Mouse (Mus musculus) liver, embryonic 12.5 days (tissue): ENCODE measurements at regions not wholly inside any gene's neighbourhood (a gene's known extent, or its start where the extent isn't known, plus 50 kb on each side); places are given as distances from the start of the nearest gene placed in this dataset.

Experiments
- ATAC-seq: fragments of 200-750 bp; cut with Nextera tagmentation; 2 replicates; pipeline ENCODE4 v1.8.0; 2017; ENCODE audit warnings: moderate number of reproducible peaks, mild to moderate bottlenecking, moderate library complexity
- H3K27ac ChIP-seq: fragments of 300-500 bp; sonication (generic); 2 replicates; pipeline ENCODE4 v1.5.1; 2016; ENCODE audit warnings: mild to moderate bottlenecking
- H3K27me3 ChIP-seq: fragments of 300-500 bp; sonication (generic); replicated peaks from 2 replicates; pipeline ENCODE4 v1.6.1; 2016; ENCODE audit warnings: mild to moderate bottlenecking, moderate library complexity
- H3K36me3 ChIP-seq: fragments of 300-500 bp; sonication (generic); 2 replicates; pipeline ENCODE4 v1.6.1; 2016; ENCODE audit warnings: mild to moderate bottlenecking, moderate library complexity
- H3K4me1 ChIP-seq: fragments of 300-500 bp; sonication (generic); 2 replicates; pipeline ENCODE4 v1.6.1; 2016
- H3K4me2 ChIP-seq: fragments of 300-500 bp; sonication (generic); 2 replicates; pipeline ENCODE4 v1.6.1; 2016; ENCODE audit warnings: mild to moderate bottlenecking, moderate library complexity
- H3K4me3 ChIP-seq: fragments of 300-500 bp; sonication (generic); 2 replicates; pipeline ENCODE4 v1.5.1; 2016; ENCODE audit warnings: mild to moderate bottlenecking, moderate library complexity
- H3K9ac ChIP-seq: fragments of 300-500 bp; sonication (generic); 2 replicates; pipeline ENCODE4 v1.6.1; 2016; ENCODE audit warnings: mild to moderate bottlenecking, moderate library complexity
- H3K9me3 ChIP-seq: fragments of 300-500 bp; sonication (generic); replicated peaks from 2 replicates; pipeline ENCODE4 v1.6.1; 2016; ENCODE audit warnings: mild to moderate bottlenecking, moderate library complexity
- WGBS: fragments of 180-500 bp; shearing (Covaris S2); methylation state at CpG from one replicate; pipeline ENCODE4 v1.1.7; 2016; ENCODE audit not compliant: insufficient replicate concordance; 5-methylcytosine and 5-hydroxymethylcytosine counted together

DNA sequence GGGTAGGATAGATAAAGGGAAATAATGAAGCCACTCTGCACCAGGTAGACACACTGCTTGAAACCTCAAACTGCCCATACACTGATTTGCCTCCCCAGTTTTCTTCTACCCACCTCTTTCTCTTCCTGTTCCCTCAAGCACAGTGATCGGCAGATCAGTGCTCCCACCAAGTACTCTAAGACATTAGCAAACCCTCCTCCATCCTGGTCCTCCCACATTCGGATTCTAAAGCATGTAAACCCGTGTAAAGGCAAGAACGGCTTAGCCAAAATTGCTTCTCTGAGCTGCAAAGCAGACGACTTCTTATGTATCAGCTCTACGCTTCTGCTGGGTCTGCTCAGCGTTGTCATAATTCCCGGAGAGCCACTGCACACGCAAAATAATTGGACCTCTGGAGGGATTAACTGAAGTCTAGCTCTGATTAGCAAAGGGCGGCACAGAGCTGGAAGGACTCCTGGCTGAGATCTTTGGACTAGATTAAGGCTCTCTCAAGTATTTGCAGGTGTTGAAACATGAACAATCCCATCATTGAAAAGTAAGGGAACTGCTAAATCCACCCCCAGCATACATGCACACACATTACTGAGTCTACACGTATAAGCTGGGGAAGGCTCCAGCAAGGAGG, 67.2 kb downstream of the Mtx3 start:
- ATAC-seq: no peak
- no peak overlapping the region for H3K27ac ChIP-seq
- H3K4me3 ChIP-seq: no peak overlapping the region
- no peaks in the 10 kb centered on the region for H3K4me1 ChIP-seq
- WGBS: 69% methylated on average over 11 of the region's 11 CpGs
- no peaks in the 10 kb centered on the region for H3K27me3 ChIP-seq
- no peak overlapping the region for H3K4me2 ChIP-seq
- no peak overlapping the region for H3K9ac ChIP-seq
- no peaks in the 10 kb centered on the region for H3K9me3 ChIP-seq
- H3K36me3 ChIP-seq: no peaks in the 10 kb centered on the region

GRCm38 (mm10) chr13:92912661-92913060, 68.1 kb downstream of the Mtx3 start:
- Histone ChIP-seq H3K27me3 (no peaks in the 10 kb centered on the region), H3K9ac (no peak overlapping the region), H3K27ac (no peak overlapping the region), H3K4me3 (no peak overlapping the region), H3K4me1 (no peaks in the 10 kb centered on the region), H3K36me3 (no peaks in the 10 kb centered on the region), H3K9me3 (no peaks in the 10 kb centered on the region), H3K4me2 (no peak overlapping the region)
- ATAC-seq: no peak
- WGBS: 59% methylated on average over 2 of the region's 2 CpGs

GRCm38 (mm10) chr13:92914631-92915030, 70.1 kb downstream of the Mtx3 start:
- 75% methylated on average over 3 of the region's 3 CpGs for WGBS
- H3K4me2 ChIP-seq: no peak overlapping the region
- H3K9me3 ChIP-seq: no peaks in the 10 kb centered on the region
- H3K4me3 ChIP-seq: no peak overlapping the region
- no peak for ATAC-seq
- no peak overlapping the region for H3K9ac ChIP-seq
- H3K27ac ChIP-seq: no peak overlapping the region
- no peaks in the 10 kb centered on the region for H3K36me3 ChIP-seq
- no peaks in the 10 kb centered on the region for H3K4me1 ChIP-seq
- 0 out of 2 replicates have a peak, but pooled peaks cover 4% of the 10 kb centered on the region for H3K27me3 ChIP-seq

- H3K9me3 ChIP-seq: no peaks in the 10 kb centered on the region
- no peak overlapping the region for H3K4me2 ChIP-seq
- 0 out of 2 replicates have a peak, but pooled peaks cover 4% of the 10 kb centered on the region for H3K27me3 ChIP-seq
- H3K9ac ChIP-seq: no peak overlapping the region
- no peak overlapping the region for H3K4me3 ChIP-seq
- 46% methylated on average over 2 of the region's 2 CpGs for WGBS
- no peak overlapping the region for H3K27ac ChIP-seq
- no peaks in the 10 kb centered on the region for H3K36me3 ChIP-seq
- H3K4me1 ChIP-seq: no peaks in the 10 kb centered on the region
- no peak for ATAC-seq
Measured at GRCm38 (mm10) chr13:92915221-92915839, 70.8 kb downstream of the Mtx3 start.

DNA sequence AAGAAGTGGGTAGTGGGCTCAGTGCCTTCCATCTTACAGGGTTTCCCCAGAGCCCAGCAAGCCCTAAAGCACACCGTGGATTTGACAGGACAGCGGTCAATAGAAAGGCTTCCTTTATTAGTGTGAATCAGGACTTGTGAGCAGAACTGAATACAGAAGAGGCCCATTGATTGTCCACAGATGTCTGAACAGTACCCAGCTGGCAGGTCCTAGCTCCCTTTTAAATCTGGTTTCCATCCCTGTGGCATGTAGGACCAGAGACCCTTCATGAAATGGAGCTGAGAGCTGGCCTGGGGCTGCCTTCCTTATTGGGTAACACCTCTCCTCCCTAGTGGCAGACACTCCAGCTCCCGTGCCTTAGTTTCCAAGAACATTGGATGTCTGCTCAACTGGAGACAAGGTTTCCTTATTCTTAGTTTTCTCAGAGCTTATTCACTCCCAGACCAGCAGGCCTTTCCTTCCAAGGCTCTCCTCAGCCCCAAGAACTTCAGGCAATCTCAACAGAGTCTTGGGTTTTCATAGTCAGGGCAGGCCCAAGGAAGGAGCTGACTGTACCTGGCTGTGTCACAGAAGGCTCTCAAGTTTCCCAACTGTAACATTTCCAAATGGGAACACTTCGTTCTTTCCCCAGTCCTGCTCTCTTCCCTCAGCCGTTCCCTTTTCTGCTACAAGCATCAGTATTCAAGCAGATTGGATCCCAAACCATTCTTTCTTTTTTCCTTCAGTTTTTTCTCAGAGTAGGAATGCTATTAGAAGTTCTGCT, 71.6 kb downstream of the Mtx3 start:
- H3K27me3 ChIP-seq: 0 out of 2 replicates have a peak, but pooled peaks cover 4% of the 10 kb centered on the region
- ATAC-seq: no peak
- H3K36me3 ChIP-seq: no peaks in the 10 kb centered on the region
- H3K4me1 ChIP-seq: no peaks in the 10 kb centered on the region
- no peak overlapping the region for H3K4me2 ChIP-seq
- no peak overlapping the region for H3K27ac ChIP-seq
- no peak overlapping the region for H3K4me3 ChIP-seq
- no peak overlapping the region for H3K9ac ChIP-seq
- no peaks in the 10 kb centered on the region for H3K9me3 ChIP-seq
- 66% methylated on average over 5 of the region's 5 CpGs for WGBS

- H3K4me1 ChIP-seq: no peaks in the 10 kb centered on the region
- H3K9me3 ChIP-seq: no peaks in the 10 kb centered on the region
- H3K27ac ChIP-seq: no peak overlapping the region
- H3K9ac ChIP-seq: no peak overlapping the region
- no peaks in the 10 kb centered on the region for H3K36me3 ChIP-seq
- 0 out of 2 replicates have a peak, but pooled peaks cover 4% of the 10 kb centered on the region for H3K27me3 ChIP-seq
- whole genome bisulfite sequencing: 60% methylated on average over 2 of the region's 2 CpGs
- H3K4me2 ChIP-seq: no peak overlapping the region
- H3K4me3 ChIP-seq: no peak overlapping the region
- no peak for ATAC-seq
Measured at GRCm38 (mm10) chr13:92919882-92920281, 75.3 kb downstream of the Mtx3 start.

DNA sequence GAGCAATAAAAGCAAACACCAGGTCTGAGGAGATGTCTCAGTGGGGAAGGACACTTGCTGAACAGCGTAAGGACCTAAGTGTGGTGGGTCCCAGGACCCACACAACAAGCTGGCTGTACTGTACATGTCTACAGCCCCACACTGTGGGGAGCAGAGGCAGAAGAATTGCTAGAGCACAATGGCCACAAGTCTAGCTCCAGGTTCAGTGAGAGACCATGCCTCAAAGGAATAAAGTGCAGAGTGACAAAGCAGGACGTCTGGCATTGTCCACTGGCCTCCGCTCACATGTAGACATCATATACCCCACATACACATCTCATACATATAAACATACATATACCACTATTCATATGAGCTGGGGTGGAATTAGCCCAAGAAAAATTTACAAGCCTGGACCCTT, 77.4 kb downstream of the Mtx3 start:
- Histone ChIP-seq H3K27ac (no peak overlapping the region), H3K4me1 (no peaks in the 10 kb centered on the region), H3K27me3 (0 out of 2 replicates have a peak, but pooled peaks cover 4% of the 10 kb centered on the region), H3K4me2 (no peak overlapping the region), H3K9me3 (no peaks in the 10 kb centered on the region), H3K4me3 (no peak overlapping the region), H3K9ac (no peak overlapping the region), H3K36me3 (no peaks in the 10 kb centered on the region)
- ATAC-seq: no peak
- WGBS: 84% methylated on average over 3 of the region's 3 CpGs

DNA sequence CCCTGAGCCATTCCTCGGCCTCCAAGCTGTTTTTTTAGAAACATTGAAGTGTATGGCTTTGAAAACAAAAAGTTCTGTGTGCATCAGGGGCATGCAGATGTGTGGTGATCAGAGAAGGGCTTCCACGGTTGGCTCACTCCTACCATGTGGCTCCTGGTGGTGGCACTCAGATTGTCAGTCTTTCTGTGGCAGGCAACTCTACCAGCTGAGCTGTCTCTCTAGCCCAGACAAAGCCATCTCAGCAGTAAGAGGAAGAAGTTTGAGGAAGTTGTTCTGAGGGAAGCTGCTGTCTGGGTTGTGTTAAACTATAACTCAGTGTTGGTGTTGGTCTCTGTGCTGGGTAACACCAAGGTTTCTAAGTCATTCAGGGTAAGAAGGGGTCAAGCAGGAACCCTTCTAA, 78.9 kb downstream of the Mtx3 start:
- H3K4me1 ChIP-seq: no peaks in the 10 kb centered on the region
- 0 out of 2 replicates have a peak, but pooled peaks cover 4% of the 10 kb centered on the region for H3K27me3 ChIP-seq
- no peak overlapping the region for H3K4me3 ChIP-seq
- H3K36me3 ChIP-seq: no peaks in the 10 kb centered on the region
- H3K27ac ChIP-seq: no peak overlapping the region
- H3K9me3 ChIP-seq: no peaks in the 10 kb centered on the region
- WGBS: 37% methylated on average over 2 of the region's 2 CpGs
- ATAC-seq: no peak
- no peak overlapping the region for H3K4me2 ChIP-seq
- no peak overlapping the region for H3K9ac ChIP-seq

DNA sequence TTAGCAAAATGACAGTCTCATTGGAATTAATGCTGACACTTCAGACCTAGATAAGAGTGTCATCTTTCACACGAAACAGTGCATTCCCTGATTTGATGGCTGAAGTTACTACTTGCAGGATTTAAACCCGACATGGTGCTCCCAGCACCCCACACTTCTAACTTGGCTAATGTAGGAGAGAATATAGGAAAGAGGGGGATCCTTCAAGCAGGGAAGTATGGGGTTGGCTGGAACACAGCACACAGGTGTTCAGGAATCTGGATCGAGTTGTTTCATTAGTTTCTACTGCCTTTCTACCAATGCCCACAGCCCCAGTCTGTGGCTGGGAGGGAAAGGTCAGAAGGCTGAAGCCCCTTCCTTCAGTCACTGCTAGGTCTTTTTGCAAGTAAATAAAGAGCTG, 79.5 kb downstream of the Mtx3 start:
- Histone ChIP-seq H3K9ac (no peak overlapping the region), H3K4me1 (no peaks in the 10 kb centered on the region), H3K4me3 (no peak overlapping the region), H3K27me3 (0 out of 2 replicates have a peak, but pooled peaks cover 4% of the 10 kb centered on the region), H3K4me2 (no peak overlapping the region), H3K27ac (no peak overlapping the region), H3K36me3 (no peaks in the 10 kb centered on the region), H3K9me3 (no peaks in the 10 kb centered on the region)
- no peak for ATAC-seq
- 37% methylated on average over 3 of the region's 3 CpGs for WGBS

GRCm38 (mm10) chr13:92925196-92925595, 80.6 kb downstream of the Mtx3 start:
- 68% methylated on average over 5 of the region's 5 CpGs for WGBS
- Histone ChIP-seq H3K36me3 (no peaks in the 10 kb centered on the region), H3K4me3 (no peak overlapping the region), H3K9ac (no peak overlapping the region), H3K27me3 (no peaks in the 10 kb centered on the region; the same call in 1 of the 2 replicates), H3K4me2 (no peak overlapping the region), H3K9me3 (no peaks in the 10 kb centered on the region), H3K4me1 (no peaks in the 10 kb centered on the region), H3K27ac (no peak overlapping the region)
- no peak for ATAC-seq

- no peaks in the 10 kb centered on the region for H3K36me3 ChIP-seq
- H3K27ac ChIP-seq: no peak overlapping the region
- H3K4me1 ChIP-seq: no peaks in the 10 kb centered on the region
- 14% methylated on average over 1 of the region's 1 CpGs for WGBS
- H3K9ac ChIP-seq: no peak overlapping the region
- H3K27me3 ChIP-seq: no peaks in the 10 kb centered on the region; the same call in 1 of the 2 replicates
- no peak overlapping the region for H3K4me2 ChIP-seq
- ATAC-seq: no peak
- H3K4me3 ChIP-seq: no peak overlapping the region
- H3K9me3 ChIP-seq: no peaks in the 10 kb centered on the region
Measured at GRCm38 (mm10) chr13:92928551-92928950, 84.0 kb downstream of the Mtx3 start.

DNA sequence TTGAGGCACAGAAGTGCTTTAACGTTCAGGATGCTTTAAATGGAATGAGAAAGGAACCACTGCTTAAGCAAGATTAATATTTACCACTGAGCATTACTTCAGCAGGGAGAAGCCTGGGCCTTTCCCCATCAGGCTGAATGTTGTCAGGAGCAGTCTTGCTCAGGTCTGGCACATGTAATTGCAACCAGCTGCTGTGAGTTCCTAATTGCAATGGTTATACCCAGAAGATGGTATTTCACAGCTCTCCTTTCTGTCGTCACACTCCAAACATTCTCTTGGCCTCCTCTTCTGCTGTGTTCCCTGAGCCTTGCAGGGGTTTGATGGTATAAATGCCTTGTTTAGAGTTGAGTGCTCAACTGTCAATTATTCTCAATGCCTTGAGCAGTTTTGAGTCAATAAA, 87.1 kb downstream of the Mtx3 start:
- H3K4me1 ChIP-seq: no peaks in the 10 kb centered on the region
- H3K9ac ChIP-seq: no peak overlapping the region
- H3K36me3 ChIP-seq: no peaks in the 10 kb centered on the region
- H3K4me2 ChIP-seq: no peak overlapping the region
- ATAC-seq: no peak
- H3K4me3 ChIP-seq: no peak overlapping the region
- 61% methylated on average over 2 of the region's 2 CpGs for WGBS
- H3K9me3 ChIP-seq: no peaks in the 10 kb centered on the region
- no peaks in the 10 kb centered on the region; the same call in 1 of the 2 replicates for H3K27me3 ChIP-seq
- H3K27ac ChIP-seq: no peak overlapping the region
